Mouse (Mus musculus): ENCODE measurements around the gene Plxnb2.

DNA sequence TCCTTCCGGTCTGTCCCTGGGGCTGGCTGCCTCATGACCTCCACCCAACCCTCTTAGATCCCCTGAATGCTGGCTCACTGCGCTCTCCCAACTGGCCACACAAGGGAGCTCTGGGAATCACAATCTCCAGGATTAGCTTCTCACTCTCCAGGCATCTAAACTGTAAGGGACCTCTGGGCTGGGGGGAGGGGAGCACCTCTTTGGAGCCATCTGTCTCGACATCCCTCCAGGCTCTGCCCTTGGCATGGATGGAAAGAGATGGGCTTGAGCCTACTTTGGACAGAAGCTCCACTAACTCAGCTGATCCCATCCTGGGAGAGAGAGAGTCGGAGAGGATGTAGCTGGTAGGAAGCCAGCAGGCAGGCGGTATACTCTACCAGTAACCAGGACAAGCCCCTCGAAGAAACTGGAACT is 1.7 kb upstream of the Plxnb2 start:
- TF ChIP-seq CTCF (IDR thresholded peaks at IDR 0.05; ENCODE audit: extremely low read depth, insufficient read length, insufficient replicate concordance, low read depth, low read length) = no peak
- no peak for TF ChIP-seq POLR2A (IDR thresholded peaks at IDR 0.05; ENCODE audit: low read depth, low read length)

All from small intestine, adult 2 months (tissue).